Mouse (Mus musculus) heart, postnatal 4 days (tissue): Measurements from ENCODE around the gene Hes3. TPM values are rescaled to one million over a fixed set of nuclear protein-coding genes. Genes with fewer than 3 reads are reported as not detected.

Experiments
- DNase-seq: peaks from one replicate; pipeline ENCODE4 v3.0.0; 2021
- total RNA-seq, 2 experiments: library from RNA; stranded (reverse); gene quantifications; 2 replicates each; pipeline ENCODE4 v1.2.3; 2021

Hes3 gene
- total RNA-seq, 2 experiments from 2014 or later, result not detected

GRCm38 (mm10) chr4:152277916-152278315, 13.5 kb downstream of the Hes3 start:
- DNase-seq, result no peak

GRCm38 (mm10) chr4:152276389-152277347, 14.8 kb downstream of the Hes3 start:
- DNase-seq, result peak; percentile 63

- peak; percentile 52 for DNase-seq
Observed at GRCm38 (mm10) chr4:152274681-152275131, 16.8 kb downstream of the Hes3 start.

- peak; percentile 76 for DNase-seq
Observed at GRCm38 (mm10) chr4:152273621-152274236, 17.7 kb downstream of the Hes3 start, which contains the start of gene Gpr153. TSS of gene Gpr153 (plus strand) at chr4:152274232.

GRCm38 (mm10) chr4:152273191-152273590, 18.3 kb downstream of the Hes3 start:
- no peak for DNase-seq

- peak; percentile 81 for DNase-seq
Observed at GRCm38 (mm10) chr4:152272449-152273049, 18.9 kb downstream of the Hes3 start.

GRCm38 (mm10) chr4:152272006-152272405, 19.5 kb downstream of the Hes3 start:
- DNase-seq, result no peak

- DNase-seq, result no peak
Observed at GRCm38 (mm10) chr4:152271334-152271733, 20.1 kb downstream of the Hes3 start.

GRCm38 (mm10) chr4:152270599-152270998, 20.9 kb downstream of the Hes3 start:
- no peak for DNase-seq

GRCm38 (mm10) chr4:152269967-152270366, 21.5 kb downstream of the Hes3 start:
- no peak for DNase-seq

- peak; percentile 62 for DNase-seq
Observed at GRCm38 (mm10) chr4:152267748-152268369, 23.6 kb downstream of the Hes3 start.

GRCm38 (mm10) chr4:152266236-152266895, 25.1 kb downstream of the Hes3 start:
- peak; percentile 56 for DNase-seq

- no peak for DNase-seq
Observed at GRCm38 (mm10) chr4:152265791-152266190, 25.7 kb downstream of the Hes3 start.

- DNase-seq, result no peak
Observed at GRCm38 (mm10) chr4:152264867-152265568, 26.4 kb downstream of the Hes3 start.

GRCm38 (mm10) chr4:152264177-152264530, 27.3 kb downstream of the Hes3 start:
- DNase-seq, result no peak

- no peak for DNase-seq
Observed at GRCm38 (mm10) chr4:152263512-152264176, 27.8 kb downstream of the Hes3 start.

GRCm38 (mm10) chr4:152263089-152263488, 28.4 kb downstream of the Hes3 start:
- DNase-seq, result no peak

- DNase-seq, result peak; percentile 70
Observed at GRCm38 (mm10) chr4:152262187-152262586, 29.3 kb downstream of the Hes3 start.

- DNase-seq, result no peak
Observed at GRCm38 (mm10) chr4:152260451-152260850, 31.0 kb downstream of the Hes3 start.

GRCm38 (mm10) chr4:152257070-152257469, 34.4 kb downstream of the Hes3 start:
- DNase-seq, result peak; percentile 86
